ENCODE assay signal across 16 mouse cellular contexts in genomic region chr2:106621251-106621650, GRCm38 (mm10).
"Had no signal": no experiment of that assay in that cellular context is flagged by ENCODE, and none has a peak within 500 bp of the region (broad histone marks: within the 10 kb centered on the region; RNA-seq: fewer than 3 reads in every experiment).

No protein-coding gene starts in this region.

- H3K4me1 ChIP-seq: neural tube, embryonic 13.5 days; neural tube, embryonic 15.5 days; stomach, embryonic 15.5 days had no signal

- H3K27me3 ChIP-seq: neural tube, embryonic 13.5 days; neural tube, embryonic 15.5 days; stomach, embryonic 15.5 days had no signal

- DNase-seq: retina, postnatal 1 day; right cerebral cortex, adult 18-20 months; right cerebral cortex, postnatal 14 days; right cerebral cortex, postnatal 25 days; right cerebral cortex, postnatal 4 days; spleen, adult 18-20 months; thymus, adult 18-20 months; thymus, adult 2 months; thymus, postnatal 14 days; thymus, postnatal 25 days; thymus, postnatal 36 days; thymus, postnatal 4 days had no signal

- H3K9me3 ChIP-seq: neural tube, embryonic 13.5 days; neural tube, embryonic 15.5 days; stomach, embryonic 15.5 days had no signal

- H3K9ac ChIP-seq: neural tube, embryonic 13.5 days; neural tube, embryonic 15.5 days; stomach, embryonic 15.5 days had no signal

- H3K4me2 ChIP-seq: neural tube, embryonic 13.5 days; neural tube, embryonic 15.5 days; stomach, embryonic 15.5 days had no signal

- H3K36me3 ChIP-seq: neural tube, embryonic 13.5 days; neural tube, embryonic 15.5 days; stomach, embryonic 15.5 days had no signal

- H3K4me3 ChIP-seq: neural tube, embryonic 13.5 days; neural tube, embryonic 15.5 days; stomach, embryonic 15.5 days had no signal

- H3K27ac ChIP-seq: neural tube, embryonic 13.5 days; neural tube, embryonic 15.5 days; stomach, embryonic 15.5 days; stomach, postnatal 0 days had no signal
